Mouse (Mus musculus): ENCODE measurements around the gene Ctsw. TPM values are rescaled to one million over a fixed set of nuclear protein-coding genes. Genes with fewer than 3 reads are reported as not detected.

Ctsw gene
- polyA plus RNA-seq, 1 experiment = 34.3 TPM

DNA sequence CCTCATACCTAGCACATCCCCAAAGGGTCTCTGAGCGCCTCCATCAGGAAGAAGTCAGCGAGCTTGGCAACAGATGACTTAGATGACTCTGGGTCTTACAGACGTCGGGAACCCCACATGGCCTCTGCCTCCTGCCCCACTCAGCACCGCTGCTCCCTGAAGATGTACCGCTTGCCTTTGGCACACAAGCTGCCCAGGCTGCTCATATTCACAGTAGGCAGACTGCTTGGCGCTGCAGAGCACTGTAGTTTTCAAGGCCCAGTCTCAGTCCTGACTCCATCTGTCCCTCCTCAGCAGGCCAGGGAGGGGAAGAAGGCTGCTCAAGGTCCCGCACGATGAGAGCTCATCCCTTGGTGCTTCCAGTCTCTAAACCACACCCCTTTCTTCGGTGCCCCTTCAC, 46.0 kb downstream of the Ctsw start:
- DNase-seq (ENCODE audit: low read depth in 1 of 2, low spot score in 2 of 2) = no peak
- WGBS = 88% methylated on average over 10 of the region's 10 CpGs
- Histone ChIP-seq H3K27ac (ENCODE audit: insufficient read depth, low read length) (no peak overlapping the region), H3K4me1 (ENCODE audit: control insufficient read depth, insufficient read depth, insufficient read length) (peaks cover 16% of the 10 kb centered on the region), H3K4me3 (ENCODE audit: extremely low read depth, insufficient read depth, insufficient read length) (no peak overlapping the region), H3K36me3 (ENCODE audit: control insufficient read depth, insufficient read depth, low read length) (peaks cover 40% of the 10 kb centered on the region), H3K27me3 (ENCODE audit: control insufficient read depth, insufficient read depth, low read length) (no peaks in the 10 kb centered on the region)
- no peak for TF ChIP-seq POLR2A (IDR thresholded peaks at IDR 0.05; ENCODE audit: low read depth, low read length)
- TF ChIP-seq CTCF (IDR thresholded peaks at IDR 0.05; ENCODE audit: extremely low read depth, insufficient read depth, insufficient read length, insufficient replicate concordance) = no peak

- no peak for DNase-seq (ENCODE audit: low read depth in 1 of 2, low spot score in 2 of 2)
- no peak for TF ChIP-seq CTCF (IDR thresholded peaks at IDR 0.05; ENCODE audit: extremely low read depth, insufficient read depth, insufficient read length, insufficient replicate concordance)
- TF ChIP-seq POLR2A (IDR thresholded peaks at IDR 0.05; ENCODE audit: low read depth, low read length) = no peak
- Histone ChIP-seq H3K4me3 (ENCODE audit: extremely low read depth, insufficient read depth, insufficient read length) (no peak overlapping the region), H3K36me3 (ENCODE audit: control insufficient read depth, insufficient read depth, low read length) (peaks cover 35% of the 10 kb centered on the region), H3K27me3 (ENCODE audit: control insufficient read depth, insufficient read depth, low read length) (no peaks in the 10 kb centered on the region), H3K27ac (ENCODE audit: insufficient read depth, low read length) (no peak overlapping the region), H3K4me1 (ENCODE audit: control insufficient read depth, insufficient read depth, insufficient read length) (peaks cover 16% of the 10 kb centered on the region)
- 85% methylated on average over 5 of the region's 5 CpGs for WGBS
Observed at GRCm38 (mm10) chr19:5421784-5422183, 46.5 kb downstream of the Ctsw start.

DNA sequence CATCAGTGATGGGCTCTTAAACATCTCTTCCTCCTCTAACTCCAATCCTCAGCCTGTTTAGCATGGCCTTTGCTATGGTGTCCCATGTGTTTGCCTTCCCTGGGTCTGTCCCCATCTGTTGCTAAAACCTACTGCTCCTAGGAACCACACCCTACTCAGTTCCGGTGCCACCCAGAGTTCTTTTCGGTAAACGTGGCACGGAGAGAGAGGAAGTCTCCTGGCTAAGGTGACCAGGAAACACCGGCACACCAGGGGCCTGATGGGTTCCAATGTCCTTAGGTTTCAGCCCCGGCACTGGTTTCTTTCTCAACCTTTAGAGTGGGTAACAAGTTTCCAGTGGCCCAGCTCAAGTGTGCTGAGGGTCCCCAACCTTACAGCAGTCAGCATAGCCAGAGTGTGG, 47.7 kb downstream of the Ctsw start:
- 92% methylated on average over 6 of the region's 6 CpGs for WGBS
- no peak overlapping the region for H3K4me3 ChIP-seq (ENCODE audit: extremely low read depth, insufficient read depth, insufficient read length)
- TF ChIP-seq POLR2A (IDR thresholded peaks at IDR 0.05; ENCODE audit: low read depth, low read length) = no peak
- no peak for TF ChIP-seq CTCF (IDR thresholded peaks at IDR 0.05; ENCODE audit: extremely low read depth, insufficient read depth, insufficient read length, insufficient replicate concordance)

GRCm38 (mm10) chr19:5419630-5420029, 48.7 kb downstream of the Ctsw start:
- no peaks in the 10 kb centered on the region for H3K27me3 ChIP-seq (ENCODE audit: control insufficient read depth, insufficient read depth, low read length)
- H3K27ac ChIP-seq (ENCODE audit: insufficient read depth, low read length) = no peak overlapping the region
- WGBS = 87% methylated on average over 9 of the region's 9 CpGs
- no peak for DNase-seq (ENCODE audit: low read depth in 1 of 2, low spot score in 2 of 2)
- peaks cover 5% of the 10 kb centered on the region; the same call in 1 of the 2 replicates for H3K4me1 ChIP-seq (ENCODE audit: control insufficient read depth, insufficient read depth, insufficient read length)
- H3K36me3 ChIP-seq (ENCODE audit: control insufficient read depth, insufficient read depth, low read length) = peaks cover 26% of the 10 kb centered on the region
- TF ChIP-seq CTCF (IDR thresholded peaks at IDR 0.05; ENCODE audit: extremely low read depth, insufficient read depth, insufficient read length, insufficient replicate concordance) = no peak
- TF ChIP-seq POLR2A (IDR thresholded peaks at IDR 0.05; ENCODE audit: low read depth, low read length) = no peak
- H3K4me3 ChIP-seq (ENCODE audit: extremely low read depth, insufficient read depth, insufficient read length) = no peak overlapping the region

More for the DNA sequence above, 47.7 kb downstream of the Ctsw start:
- Histone ChIP-seq H3K36me3 (ENCODE audit: control insufficient read depth, insufficient read depth, low read length) (peaks cover 26% of the 10 kb centered on the region), H3K27me3 (ENCODE audit: control insufficient read depth, insufficient read depth, low read length) (no peaks in the 10 kb centered on the region), H3K27ac (ENCODE audit: insufficient read depth, low read length) (no peak overlapping the region), H3K4me1 (ENCODE audit: control insufficient read depth, insufficient read depth, insufficient read length) (peaks cover 5% of the 10 kb centered on the region; the same call in 1 of the 2 replicates)
- DNase-seq (ENCODE audit: low read depth in 1 of 2, low spot score in 2 of 2) = no peak

GRCm38 (mm10) chr19:5418750-5419466, 49.4 kb downstream of the Ctsw start:
- Histone ChIP-seq H3K27ac (ENCODE audit: insufficient read depth, low read length) (no peak overlapping the region), H3K36me3 (ENCODE audit: control insufficient read depth, insufficient read depth, low read length) (peaks cover 26% of the 10 kb centered on the region), H3K4me1 (ENCODE audit: control insufficient read depth, insufficient read depth, insufficient read length) (peaks cover 4% of the 10 kb centered on the region; the same call in 1 of the 2 replicates), H3K4me3 (ENCODE audit: extremely low read depth, insufficient read depth, insufficient read length) (no peak overlapping the region), H3K27me3 (ENCODE audit: control insufficient read depth, insufficient read depth, low read length) (no peaks in the 10 kb centered on the region)
- TF ChIP-seq POLR2A (IDR thresholded peaks at IDR 0.05; ENCODE audit: low read depth, low read length) (no peak), CTCF (IDR thresholded peaks at IDR 0.05; ENCODE audit: extremely low read depth, insufficient read depth, insufficient read length, insufficient replicate concordance) (no peak)
- WGBS = 96% methylated on average over 8 of the region's 8 CpGs
- no peak for DNase-seq (ENCODE audit: low read depth in 1 of 2, low spot score in 2 of 2)

Other genes with a start within 250 kb of the Ctsw start
- 35.0 and 44.5 TPM in 2 replicates for gene Pacs1, start 195.4 kb downstream of the Ctsw start, polyA plus RNA-seq (2012; rRNA removed)
- 117 and 144 TPM in 2 replicates for gene Sf3b2, start 173.1 kb downstream of the Ctsw start, polyA plus RNA-seq (2012; rRNA removed)
- gene Gal3st3, start 170.2 kb downstream of the Ctsw start, polyA plus RNA-seq (2012; rRNA removed) = 0.37 and 0.69 TPM in 2 replicates
- gene Catsper1, start 132.8 kb downstream of the Ctsw start, polyA plus RNA-seq (2012; rRNA removed) = not detected in 2 replicates
- 0.32 and 0.82 TPM in 2 replicates for gene Cst6, start 118.9 kb downstream of the Ctsw start, polyA plus RNA-seq (2012; rRNA removed)
- 17.4 and 20.0 TPM in 2 replicates for gene Eif1ad, start 101.8 kb downstream of the Ctsw start, polyA plus RNA-seq (2012; rRNA removed)
- 72.0 and 79.8 TPM in 2 replicates for gene Banf1, start 101.3 kb downstream of the Ctsw start, polyA plus RNA-seq (2012; rRNA removed)
- 19.2 and 27.3 TPM in 2 replicates for gene Sart1, start 79.8 kb downstream of the Ctsw start, polyA plus RNA-seq (2012; rRNA removed)
- gene Tsga10ip, start 66.0 kb downstream of the Ctsw start, polyA plus RNA-seq (2012; rRNA removed) = 1.9 and 2.3 TPM in 2 replicates
- 59.6 and 75.8 TPM in 2 replicates for gene Drap1, start 43.5 kb downstream of the Ctsw start, polyA plus RNA-seq (2012; rRNA removed)
- gene AI837181, start 43.4 kb downstream of the Ctsw start, polyA plus RNA-seq (2012; rRNA removed) = 76.4 and 95.8 TPM in 2 replicates
- 0.04 and 0.40 TPM in 2 replicates for gene Fosl1, start 21.0 kb downstream of the Ctsw start, polyA plus RNA-seq (2012; rRNA removed)
- 5.3 and 6.8 TPM in 2 replicates for gene Ccdc85b, start 10.6 kb downstream of the Ctsw start, polyA plus RNA-seq (2012; rRNA removed)
- gene Fibp, start 7.9 kb downstream of the Ctsw start, polyA plus RNA-seq (2012; rRNA removed) = 80.4 and 131 TPM in 2 replicates
- 21.7 and 29.4 TPM in 2 replicates for gene Efemp2, start 5.4 kb upstream of the Ctsw start, polyA plus RNA-seq (2012; rRNA removed)
- gene Mus81, start 19.9 kb upstream of the Ctsw start, polyA plus RNA-seq (2012; rRNA removed) = 41.5 and 53.9 TPM in 2 replicates
- 427 and 734 TPM in 2 replicates for gene Cfl1, start 21.9 kb upstream of the Ctsw start, polyA plus RNA-seq (2012; rRNA removed)
- 0.77 and 1.5 TPM in 2 replicates for gene 1700020D05Rik, start 35.3 kb upstream of the Ctsw start, polyA plus RNA-seq (2012; rRNA removed)
- 10.8 and 12.2 TPM in 2 replicates for gene Snx32, start 42.0 kb upstream of the Ctsw start, polyA plus RNA-seq (2012; rRNA removed)
- gene Ovol1, start 92.1 kb upstream of the Ctsw start, polyA plus RNA-seq (2012; rRNA removed) = 0.05 TPM in 2 replicates
- gene Ap5b1, start 99.5 kb upstream of the Ctsw start, polyA plus RNA-seq (2012; rRNA removed) = 18.6 and 25.0 TPM in 2 replicates
- gene Rnaseh2c, start 133.4 kb upstream of the Ctsw start, polyA plus RNA-seq (2012; rRNA removed) = 47.8 and 74.6 TPM in 2 replicates
- 37.3 and 46.1 TPM in 2 replicates for gene Kat5, start 141.7 kb upstream of the Ctsw start, polyA plus RNA-seq (2012; rRNA removed)
- gene Rela, start 169.0 kb upstream of the Ctsw start, polyA plus RNA-seq (2012; rRNA removed) = 87.1 and 110 TPM in 2 replicates
- gene Sipa1, start 195.2 kb upstream of the Ctsw start, polyA plus RNA-seq (2012; rRNA removed) = 417 and 497 TPM in 2 replicates
- gene Map3k11, start 220.2 kb upstream of the Ctsw start, polyA plus RNA-seq (2012; rRNA removed) = 73.4 and 88.7 TPM in 2 replicates
- 195 and 236 TPM in 2 replicates for gene Pcnx3, start 220.4 kb upstream of the Ctsw start, polyA plus RNA-seq (2012; rRNA removed)
- 0.19 and 0.39 TPM in 2 replicates for gene Kcnk7, start 235.9 kb upstream of the Ctsw start, polyA plus RNA-seq (2012; rRNA removed)

All from spleen, adult 2 months (tissue).